Mouse (Mus musculus): ENCODE measurements around the gene Masp2.
A peak's percentile ranks its signal among the peaks of the same experiment; 100 is the strongest.

Masp2 gene

DNA sequence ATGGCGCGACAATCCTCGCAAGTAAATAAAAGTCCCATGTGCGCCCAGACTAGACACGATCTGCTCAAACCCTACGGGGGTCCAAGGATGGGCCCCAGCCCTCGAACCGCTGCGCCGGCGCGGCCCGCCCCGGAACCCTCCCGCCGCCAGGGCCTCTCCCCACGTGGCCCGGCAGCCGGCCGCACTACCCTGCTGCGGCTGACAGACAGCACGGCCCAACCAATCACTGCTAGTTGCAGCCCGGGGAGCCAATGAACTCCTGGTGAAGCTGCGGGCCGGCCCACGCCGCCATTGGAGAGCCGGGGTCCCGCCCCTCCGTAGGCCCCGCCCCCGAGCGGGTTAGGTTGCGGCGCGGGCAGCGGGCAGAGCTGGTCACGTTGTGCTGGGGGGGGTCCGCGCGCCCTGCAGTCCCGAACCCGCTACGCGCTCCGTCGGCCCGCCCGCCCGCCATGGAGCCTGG, 11.2 kb upstream of the Masp2 start, which contains the start of gene Srm:
TSS of gene Srm (plus strand) at position 333 of the 460 bp plus-strand sequence.
- TF ChIP-seq GATA4 (IDR thresholded peaks at IDR 0.05; ENCODE audit: insufficient replicate concordance, low read length), result peak; percentile 18; the same call in 1 of the 2 replicates

- TF ChIP-seq GATA4 (IDR thresholded peaks at IDR 0.05; ENCODE audit: insufficient replicate concordance, low read length), result no peak
Observed at GRCm38 (mm10) chr4:148591637-148592380, 10.5 kb upstream of the Masp2 start.

- TF ChIP-seq GATA4 (IDR thresholded peaks at IDR 0.05; ENCODE audit: insufficient replicate concordance, low read length), result no peak
Observed at GRCm38 (mm10) chr4:148593996-148594395, 8.4 kb upstream of the Masp2 start.

GRCm38 (mm10) chr4:148595916-148596315, 6.4 kb upstream of the Masp2 start:
- TF ChIP-seq GATA4 (IDR thresholded peaks at IDR 0.05; ENCODE audit: insufficient replicate concordance, low read length), result no peak

DNA sequence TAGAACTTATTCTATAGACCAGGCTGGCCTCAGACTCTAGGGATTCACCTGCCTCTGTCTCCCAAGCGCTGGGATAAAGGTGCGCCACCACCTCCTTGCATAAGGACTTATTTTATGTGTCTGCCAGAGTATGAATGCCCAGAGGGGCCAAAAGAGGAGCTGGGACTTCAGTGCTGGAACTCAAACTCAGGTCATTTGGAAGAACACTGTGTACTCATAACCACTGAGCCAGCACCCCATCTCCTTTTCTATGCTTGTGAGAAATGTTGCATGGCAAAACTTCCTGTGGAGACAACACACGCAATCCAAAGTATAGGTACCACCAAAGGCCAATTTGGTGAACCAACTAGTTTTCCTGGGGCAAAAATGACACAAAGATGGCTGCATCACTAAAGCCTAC, 5.6 kb upstream of the Masp2 start:
- TF ChIP-seq GATA4 (IDR thresholded peaks at IDR 0.05; ENCODE audit: insufficient replicate concordance, low read length), result no peak

GRCm38 (mm10) chr4:148598826-148599225, 3.5 kb upstream of the Masp2 start:
- no peak for TF ChIP-seq GATA4 (IDR thresholded peaks at IDR 0.05; ENCODE audit: insufficient replicate concordance, low read length)

DNA sequence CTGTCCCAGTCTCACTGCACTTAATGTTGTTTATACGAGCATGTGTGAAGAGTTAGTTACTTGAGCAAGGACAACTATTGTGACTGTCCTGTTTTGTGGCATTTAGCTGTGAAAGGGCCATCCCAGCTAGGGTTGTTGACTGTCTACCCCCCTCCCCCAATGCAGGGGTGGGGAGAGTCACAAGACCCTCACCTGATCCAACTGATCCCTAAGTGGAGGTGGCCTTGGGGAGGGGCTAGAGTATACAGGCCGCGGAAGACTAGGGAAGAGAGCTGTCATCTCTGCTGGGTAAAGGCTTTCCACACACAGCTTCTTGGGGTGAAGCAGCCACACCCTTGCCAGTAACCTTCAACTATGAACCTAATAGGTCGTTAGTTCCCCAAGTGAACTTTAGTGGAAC, 2.0 kb upstream of the Masp2 start:
- no peak for TF ChIP-seq GATA4 (IDR thresholded peaks at IDR 0.05; ENCODE audit: insufficient replicate concordance, low read length)

- no peak for TF ChIP-seq GATA4 (IDR thresholded peaks at IDR 0.05; ENCODE audit: insufficient replicate concordance, low read length)
Observed at GRCm38 (mm10) chr4:148601871-148602270, 483 bp upstream of the Masp2 start.

GRCm38 (mm10) chr4:148603376-148604139, 1.2 kb downstream of the Masp2 start:
- no peak for TF ChIP-seq GATA4 (IDR thresholded peaks at IDR 0.05; ENCODE audit: insufficient replicate concordance, low read length)

DNA sequence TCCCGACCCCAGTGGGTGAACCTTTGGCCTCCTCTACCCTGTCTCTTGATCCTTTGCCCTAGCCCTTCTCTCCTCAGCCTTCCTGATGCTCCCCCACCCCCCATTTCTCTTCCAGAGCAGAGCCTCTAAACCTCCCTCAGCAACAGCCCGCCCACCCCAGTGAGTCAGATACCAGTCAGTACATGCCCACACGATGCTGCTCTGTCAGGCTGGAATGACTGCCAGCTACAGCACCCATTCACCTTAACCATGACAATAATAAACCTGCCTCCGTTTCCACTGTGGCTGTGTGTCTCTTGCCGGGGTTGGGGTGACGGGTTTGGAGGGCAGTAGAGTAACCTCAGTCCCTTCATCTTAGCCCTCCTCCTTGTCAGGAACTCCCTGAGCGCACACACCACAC, 1.8 kb downstream of the Masp2 start:
- no peak for TF ChIP-seq GATA4 (IDR thresholded peaks at IDR 0.05; ENCODE audit: insufficient replicate concordance, low read length)

DNA sequence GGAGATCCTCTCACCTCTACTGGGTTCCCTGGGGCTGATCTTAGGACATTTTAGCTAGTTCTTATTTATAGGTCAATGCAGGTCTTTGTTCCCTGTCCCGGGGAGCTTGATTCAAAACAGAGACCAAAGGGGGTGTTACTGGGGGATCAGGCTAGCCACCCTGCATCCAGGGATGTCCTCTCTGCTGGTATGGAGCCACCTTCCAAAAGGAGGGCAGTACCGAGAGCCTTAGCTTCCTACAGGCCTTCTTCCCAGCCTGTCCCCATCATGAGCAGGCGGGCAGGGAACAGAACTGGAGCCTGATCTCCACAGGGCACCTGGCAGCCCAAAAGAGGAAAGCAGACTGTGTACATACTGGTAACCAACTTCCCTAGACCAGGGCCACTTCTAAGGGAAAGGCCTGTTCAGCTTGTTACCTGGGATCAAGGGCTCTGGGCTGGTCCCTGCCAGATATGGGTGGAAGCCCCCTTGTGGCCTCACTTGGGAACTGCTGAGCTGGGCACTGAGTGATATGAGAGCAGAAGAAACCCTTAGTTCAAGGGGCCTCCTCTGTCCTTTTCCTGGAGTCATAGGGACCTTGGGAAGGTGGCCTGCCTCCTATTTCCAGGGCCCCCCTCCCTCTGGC, 2.3 kb downstream of the Masp2 start:
- no peak for TF ChIP-seq GATA4 (IDR thresholded peaks at IDR 0.05; ENCODE audit: insufficient replicate concordance, low read length)

DNA sequence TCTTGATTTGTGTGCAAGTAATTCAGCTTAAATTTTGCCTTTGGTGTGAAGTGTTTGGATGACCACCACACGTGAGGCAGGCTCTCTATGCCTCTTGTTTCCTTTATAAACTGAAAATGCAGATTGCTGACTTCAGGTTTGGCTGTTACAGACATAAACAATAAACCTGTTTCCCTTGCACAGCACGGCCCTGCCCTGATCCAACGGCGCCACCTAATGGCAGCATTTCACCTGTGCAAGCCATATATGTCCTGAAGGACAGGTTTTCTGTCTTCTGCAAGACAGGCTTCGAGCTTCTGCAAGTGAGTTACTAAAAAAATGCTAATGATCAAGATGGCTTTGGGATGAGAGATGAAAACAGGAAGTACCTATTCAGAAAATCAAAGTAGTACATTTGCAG, 5.4 kb downstream of the Masp2 start:
- TF ChIP-seq GATA4 (IDR thresholded peaks at IDR 0.05; ENCODE audit: insufficient replicate concordance, low read length), result no peak

DNA sequence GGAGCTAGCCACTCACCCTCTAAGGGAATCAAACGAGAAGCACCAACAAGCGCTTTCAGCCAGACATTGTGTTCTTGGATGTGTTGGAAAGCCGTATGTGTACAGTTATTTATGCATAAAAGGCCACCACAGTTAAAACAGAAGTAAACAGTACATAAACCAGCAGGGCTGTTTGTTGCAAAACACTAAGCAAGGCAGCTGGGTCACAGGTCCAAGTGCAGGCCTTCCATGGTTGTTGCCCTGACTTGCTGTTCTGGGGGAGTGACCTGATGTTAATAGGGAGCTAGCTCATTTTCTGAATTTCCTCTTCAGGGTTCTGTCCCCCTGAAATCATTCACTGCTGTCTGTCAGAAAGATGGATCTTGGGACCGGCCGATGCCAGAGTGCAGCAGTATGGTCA, 7.5 kb downstream of the Masp2 start:
- TF ChIP-seq GATA4 (IDR thresholded peaks at IDR 0.05; ENCODE audit: insufficient replicate concordance, low read length), result no peak

- no peak for TF ChIP-seq GATA4 (IDR thresholded peaks at IDR 0.05; ENCODE audit: insufficient replicate concordance, low read length)
Observed at GRCm38 (mm10) chr4:148610631-148611364, 8.4 kb downstream of the Masp2 start.

DNA sequence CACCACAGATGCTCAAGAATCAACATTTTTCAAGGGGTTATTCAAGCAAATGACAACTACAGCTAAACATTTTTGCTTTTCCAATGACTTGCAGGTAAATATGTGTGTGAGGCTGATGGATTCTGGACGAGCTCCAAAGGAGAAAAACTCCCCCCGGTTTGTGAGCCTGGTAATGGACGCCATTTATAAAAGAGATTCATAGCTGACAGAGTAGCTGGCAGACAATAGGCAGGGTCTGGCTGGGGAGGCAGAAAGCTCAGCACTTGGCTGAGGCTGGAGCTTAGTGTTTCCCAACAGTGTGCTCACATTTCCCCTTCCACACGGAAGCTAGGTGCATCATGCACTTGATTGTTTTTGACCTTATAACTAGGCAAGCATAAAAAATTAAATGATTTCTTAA, 10.2 kb downstream of the Masp2 start:
- TF ChIP-seq GATA4 (IDR thresholded peaks at IDR 0.05; ENCODE audit: insufficient replicate concordance, low read length), result no peak
